Mouse (Mus musculus) lung, adult 2 months (tissue): ENCODE data around the gene Rnf43.

ENCODE experiments used
- CTCF ChIP-seq: fragments of 200-500 bp; IDR thresholded peaks from 2 replicates; pipeline ENCODE4 v1.5.1; 2011; ENCODE audit warnings: mild to moderate bottlenecking, low read length, control low read depth; ENCODE audit not compliant: insufficient read depth
- POLR2A ChIP-seq: fragments of 200-500 bp; IDR thresholded peaks from 2 replicates; pipeline ENCODE4 v1.6.1; 2011; ENCODE audit warnings: low read depth, mild to moderate bottlenecking, control low read depth, low read length, borderline replicate concordance; ENCODE audit errors: extremely low read depth

GRCm38 (mm10) chr11:87761806-87762701 lies 99.5 kb downstream of the Rnf43 start:
- TF ChIP-seq CTCF (no peak), POLR2A (no peak)
